Mouse (Mus musculus): Measurements from ENCODE around the gene Col1a1. TPM values are rescaled to one million over a fixed set of nuclear protein-coding genes. Genes with fewer than 3 reads are reported as not detected.
A peak's percentile ranks its signal among the peaks of the same experiment; 100 is the strongest.

Col1a1 gene
- polyA plus RNA-seq, 1 experiment, result 30.0 TPM

- TF ChIP-seq CTCF (IDR thresholded peaks at IDR 0.05; ENCODE audit: control insufficient read depth, insufficient read depth, low read length), result no peak
- no peak for TF ChIP-seq POLR2A (IDR thresholded peaks at IDR 0.05; ENCODE audit: borderline replicate concordance, control insufficient read depth, low read depth, low read length)
- no peak overlapping the region for H3K27ac ChIP-seq (ENCODE audit: control insufficient read depth, insufficient read depth, low read depth, low read length, poor library complexity)
- 86% methylated on average over 9 of the region's 9 CpGs for WGBS
- H3K4me1 ChIP-seq (ENCODE audit: control insufficient read depth, insufficient read depth, low read length), result no peaks in the 10 kb centered on the region
- H3K4me3 ChIP-seq (replicated peaks; ENCODE audit: control insufficient read depth, low read depth, low read length), result no peak overlapping the region
These were observed 6.4 kb upstream of the Col1a1 start for GRCm38 (mm10) chr11:94929599-94929998.

- 87% methylated on average over 4 of the region's 4 CpGs for WGBS
These were observed 5.9 kb upstream of the Col1a1 start for GRCm38 (mm10) chr11:94930151-94930550.

GRCm38 (mm10) chr11:94933584-94933983 is 2.4 kb upstream of the Col1a1 start:
- H3K4me3 ChIP-seq (replicated peaks; ENCODE audit: control insufficient read depth, low read depth, low read length), result no peak overlapping the region
- H3K4me1 ChIP-seq (ENCODE audit: control insufficient read depth, insufficient read depth, low read length), result no peaks in the 10 kb centered on the region; the same call in 1 of the 2 replicates
- TF ChIP-seq CTCF (IDR thresholded peaks at IDR 0.05; ENCODE audit: control insufficient read depth, insufficient read depth, low read length), result no peak
- TF ChIP-seq POLR2A (IDR thresholded peaks at IDR 0.05; ENCODE audit: borderline replicate concordance, control insufficient read depth, low read depth, low read length), result no peak
- 41% methylated on average over 8 of the region's 8 CpGs for WGBS
- H3K27ac ChIP-seq (ENCODE audit: control insufficient read depth, insufficient read depth, low read depth, low read length, poor library complexity), result no peak overlapping the region

More at GRCm38 (mm10) chr11:94930151-94930550, 5.9 kb upstream of the Col1a1 start:
- Histone ChIP-seq H3K4me3 (replicated peaks; ENCODE audit: control insufficient read depth, low read depth, low read length) (no peak overlapping the region), H3K27ac (ENCODE audit: control insufficient read depth, insufficient read depth, low read depth, low read length, poor library complexity) (no peak overlapping the region), H3K4me1 (ENCODE audit: control insufficient read depth, insufficient read depth, low read length) (no peaks in the 10 kb centered on the region)
- TF ChIP-seq POLR2A (IDR thresholded peaks at IDR 0.05; ENCODE audit: borderline replicate concordance, control insufficient read depth, low read depth, low read length) (no peak), CTCF (IDR thresholded peaks at IDR 0.05; ENCODE audit: control insufficient read depth, insufficient read depth, low read length) (no peak)

- no peak overlapping the region for H3K4me3 ChIP-seq (replicated peaks; ENCODE audit: control insufficient read depth, low read depth, low read length)
- 63% methylated on average over 11 of the region's 11 CpGs for WGBS
- no peak overlapping the region for H3K27ac ChIP-seq (ENCODE audit: control insufficient read depth, insufficient read depth, low read depth, low read length, poor library complexity)
- no peak for TF ChIP-seq CTCF (IDR thresholded peaks at IDR 0.05; ENCODE audit: control insufficient read depth, insufficient read depth, low read length)
- TF ChIP-seq POLR2A (IDR thresholded peaks at IDR 0.05; ENCODE audit: borderline replicate concordance, control insufficient read depth, low read depth, low read length), result no peak
- H3K4me1 ChIP-seq (ENCODE audit: control insufficient read depth, insufficient read depth, low read length), result no peaks in the 10 kb centered on the region; the same call in 1 of the 2 replicates
These were observed 1.5 kb upstream of the Col1a1 start for GRCm38 (mm10) chr11:94934526-94934925.

- H3K27ac ChIP-seq (ENCODE audit: control insufficient read depth, insufficient read depth, low read depth, low read length, poor library complexity), result no peak overlapping the region
These were observed 849 bp downstream of the Col1a1 start for GRCm38 (mm10) chr11:94936851-94937295.

GRCm38 (mm10) chr11:94937335-94937781 is 1.3 kb downstream of the Col1a1 start:
- Histone ChIP-seq H3K27ac (ENCODE audit: control insufficient read depth, insufficient read depth, low read depth, low read length, poor library complexity) (no peak overlapping the region), H3K4me3 (replicated peaks; ENCODE audit: control insufficient read depth, low read depth, low read length) (no peak overlapping the region), H3K4me1 (ENCODE audit: control insufficient read depth, insufficient read depth, low read length) (no peaks in the 10 kb centered on the region; the same call in 1 of the 2 replicates)
- TF ChIP-seq POLR2A (IDR thresholded peaks at IDR 0.05; ENCODE audit: borderline replicate concordance, control insufficient read depth, low read depth, low read length) (no peak), CTCF (IDR thresholded peaks at IDR 0.05; ENCODE audit: control insufficient read depth, insufficient read depth, low read length) (no peak)
- WGBS, result 1% methylated on average over 18 of the region's 18 CpGs

More at GRCm38 (mm10) chr11:94936851-94937295, 849 bp downstream of the Col1a1 start:
- TF ChIP-seq POLR2A (IDR thresholded peaks at IDR 0.05; ENCODE audit: borderline replicate concordance, control insufficient read depth, low read depth, low read length), result no peak
- TF ChIP-seq CTCF (IDR thresholded peaks at IDR 0.05; ENCODE audit: control insufficient read depth, insufficient read depth, low read length), result peak; percentile 85
- H3K4me3 ChIP-seq (replicated peaks; ENCODE audit: control insufficient read depth, low read depth, low read length), result no peak overlapping the region
- H3K4me1 ChIP-seq (ENCODE audit: control insufficient read depth, insufficient read depth, low read length), result no peaks in the 10 kb centered on the region; the same call in 1 of the 2 replicates
- under 1% methylated on average over 17 of the region's 17 CpGs for WGBS

GRCm38 (mm10) chr11:94937787-94938186 is 1.8 kb downstream of the Col1a1 start:
- H3K4me1 ChIP-seq (ENCODE audit: control insufficient read depth, insufficient read depth, low read length), result no peaks in the 10 kb centered on the region; the same call in 1 of the 2 replicates
- H3K27ac ChIP-seq (ENCODE audit: control insufficient read depth, insufficient read depth, low read depth, low read length, poor library complexity), result no peak overlapping the region
- H3K4me3 ChIP-seq (replicated peaks; ENCODE audit: control insufficient read depth, low read depth, low read length), result no peak overlapping the region
- WGBS, result 3% methylated on average over 15 of the region's 15 CpGs
- no peak for TF ChIP-seq POLR2A (IDR thresholded peaks at IDR 0.05; ENCODE audit: borderline replicate concordance, control insufficient read depth, low read depth, low read length)
- no peak; the same call in 1 of the 2 replicates for TF ChIP-seq CTCF (IDR thresholded peaks at IDR 0.05; ENCODE audit: control insufficient read depth, insufficient read depth, low read length)

- H3K27ac ChIP-seq (ENCODE audit: control insufficient read depth, insufficient read depth, low read depth, low read length, poor library complexity), result no peak overlapping the region
- H3K4me1 ChIP-seq (ENCODE audit: control insufficient read depth, insufficient read depth, low read length), result no peaks in the 10 kb centered on the region; the same call in 1 of the 2 replicates
- WGBS, result 19% methylated on average over 9 of the region's 9 CpGs
- TF ChIP-seq CTCF (IDR thresholded peaks at IDR 0.05; ENCODE audit: control insufficient read depth, insufficient read depth, low read length) (no peak), POLR2A (IDR thresholded peaks at IDR 0.05; ENCODE audit: borderline replicate concordance, control insufficient read depth, low read depth, low read length) (no peak)
- H3K4me3 ChIP-seq (replicated peaks; ENCODE audit: control insufficient read depth, low read depth, low read length), result no peak overlapping the region
These were observed 2.3 kb downstream of the Col1a1 start for GRCm38 (mm10) chr11:94938296-94938695.

All from bone marrow, adult 2 months (tissue).